Mouse (Mus musculus) intestine, postnatal 0 days (tissue): ENCODE results near the gene Mgat4c. TPM values are rescaled to one million over a fixed set of nuclear protein-coding genes. Genes with fewer than 3 reads are reported as not detected.

ENCODE experiments used
- ATAC-seq: fragments of 200-750 bp; cut with Nextera tagmentation; 2 replicates; pipeline ENCODE4 v1.8.0; 2017; ENCODE audit warnings: mild to moderate bottlenecking, moderate TSS enrichment, moderate library complexity
- H3K27ac ChIP-seq: fragments of 300-500 bp; sonication (generic); 2 replicates; pipeline ENCODE4 v1.5.1; 2014; ENCODE audit warnings: mild to moderate bottlenecking, low read depth, low read length, moderate library complexity
- H3K27me3 ChIP-seq: fragments of 300-500 bp; sonication (generic); replicated peaks from 2 replicates; pipeline ENCODE4 v1.6.1; 2014; ENCODE audit warnings: low read length, mixed read lengths; ENCODE audit not compliant: control insufficient read depth, insufficient read depth
- H3K36me3 ChIP-seq: fragments of 300-500 bp; sonication (generic); 2 replicates; pipeline ENCODE4 v1.6.1; 2014; ENCODE audit warnings: mild to moderate bottlenecking, moderate library complexity; ENCODE audit not compliant: control insufficient read depth, insufficient read depth
- H3K4me1 ChIP-seq: fragments of 300-500 bp; sonication (generic); replicated peaks from 2 replicates; pipeline ENCODE4 v1.6.1; 2014; ENCODE audit warnings: antibody characterized with exemption, low read length, mixed read lengths; ENCODE audit not compliant: control insufficient read depth, insufficient read depth
- H3K4me2 ChIP-seq: fragments of 300-500 bp; sonication (generic); replicated peaks from 2 replicates; pipeline ENCODE4 v1.6.1; 2014; ENCODE audit warnings: low read depth, mild to moderate bottlenecking, moderate library complexity
- H3K4me3 ChIP-seq: fragments of 300-500 bp; sonication (generic); 2 replicates; pipeline ENCODE4 v1.5.1; 2014; ENCODE audit warnings: low read depth, low read length
- H3K9ac ChIP-seq: fragments of 300-500 bp; sonication (generic); 2 replicates; pipeline ENCODE4 v1.6.1; 2014; ENCODE audit warnings: mild to moderate bottlenecking, low read depth, low read length
- H3K9me3 ChIP-seq: fragments of 300-500 bp; sonication (generic); 2 replicates; pipeline ENCODE4 v1.6.1; 2016; ENCODE audit warnings: mixed run types; ENCODE audit not compliant: control insufficient read depth
- CTCF ChIP-seq: sonication (generic); IDR thresholded peaks from 2 replicates; pipeline ENCODE4 v1.5.1; 2016; ENCODE audit warnings: low read depth, mild to moderate bottlenecking, control low read depth, antibody characterized with exemption, moderate library complexity
- WGBS: fragments of 180-500 bp; shearing (Covaris S2); extraction: QIAGEN DNeasy Blood & Tissue Kit; methylation state at CpG from one replicate; pipeline ENCODE4 v1.1.7; 2014; 5-methylcytosine and 5-hydroxymethylcytosine counted together
- polyA plus RNA-seq: library from polyadenylated mRNA; unstranded; fragments of >200 nt; fragmentation: Nextera tagmentation; extraction: Ambion mirVana; gene quantifications from 2 replicates; pipeline ENCODE4 v1.2.1, GENCODE M21; 2015

The Mgat4c gene
- polyA plus RNA-seq, 1 experiment from 2014 or later = 42.5 TPM

GRCm38 (mm10) chr10:102184726-102185125 is 503.4 kb downstream of the Mgat4c start:
- 57% methylated on average over 3 of the region's 3 CpGs for WGBS
- no peak for TF ChIP-seq CTCF
- H3K9me3 ChIP-seq = no peaks in the 10 kb centered on the region
- H3K36me3 ChIP-seq = no peaks in the 10 kb centered on the region
- ATAC-seq = no peak
- no peak overlapping the region for H3K9ac ChIP-seq
- no peaks in the 10 kb centered on the region for H3K27me3 ChIP-seq
- H3K4me1 ChIP-seq = no peaks in the 10 kb centered on the region
- no peak overlapping the region for H3K27ac ChIP-seq
- H3K4me2 ChIP-seq = no peak overlapping the region
- no peak overlapping the region for H3K4me3 ChIP-seq

DNA sequence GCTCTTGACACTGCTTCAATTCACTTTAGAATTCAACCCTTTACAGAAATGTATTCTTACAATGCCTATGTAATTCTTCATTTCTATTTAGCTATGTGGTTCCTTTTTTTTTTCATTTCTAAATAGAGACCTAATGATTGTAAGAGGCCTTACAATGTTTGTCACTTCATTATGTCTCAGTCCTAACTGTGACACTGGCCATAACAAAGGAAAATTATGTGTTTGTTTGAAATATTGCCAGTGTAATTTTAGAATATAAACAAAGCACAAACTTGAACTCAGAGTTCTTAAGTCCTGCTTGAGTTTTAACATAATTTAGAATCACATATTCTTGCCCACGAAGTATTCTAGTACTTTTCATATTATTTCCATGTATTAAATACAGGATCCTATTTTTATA is 510.4 kb downstream of the Mgat4c start:
- no peak for ATAC-seq
- Histone ChIP-seq H3K27ac (no peak overlapping the region), H3K4me2 (no peak overlapping the region), H3K4me1 (no peaks in the 10 kb centered on the region), H3K36me3 (no peaks in the 10 kb centered on the region), H3K9me3 (no peaks in the 10 kb centered on the region), H3K9ac (no peak overlapping the region), H3K4me3 (no peak overlapping the region), H3K27me3 (no peaks in the 10 kb centered on the region)
- no peak for TF ChIP-seq CTCF
- 79% methylated on average over 1 of the region's 1 CpGs for WGBS

- Histone ChIP-seq H3K4me1 (no peaks in the 10 kb centered on the region), H3K4me2 (no peak overlapping the region), H3K27ac (no peak overlapping the region), H3K36me3 (no peaks in the 10 kb centered on the region), H3K4me3 (no peak overlapping the region), H3K9ac (no peak overlapping the region), H3K27me3 (no peaks in the 10 kb centered on the region), H3K9me3 (no peaks in the 10 kb centered on the region)
- WGBS = 83% methylated on average over 4 of the region's 4 CpGs
- no peak for ATAC-seq
- no peak for TF ChIP-seq CTCF
Measured at GRCm38 (mm10) chr10:102196850-102197249, 515.6 kb downstream of the Mgat4c start.

- Histone ChIP-seq H3K4me2 (no peak overlapping the region), H3K27me3 (no peaks in the 10 kb centered on the region), H3K36me3 (no peaks in the 10 kb centered on the region), H3K9me3 (no peaks in the 10 kb centered on the region), H3K9ac (no peak overlapping the region), H3K4me1 (no peaks in the 10 kb centered on the region), H3K27ac (no peak overlapping the region), H3K4me3 (no peak overlapping the region)
- no peak for ATAC-seq
- no peak for TF ChIP-seq CTCF
- WGBS = 81% methylated on average over 6 of the region's 6 CpGs
Measured at GRCm38 (mm10) chr10:102238558-102239211, 557.4 kb downstream of the Mgat4c start.

DNA sequence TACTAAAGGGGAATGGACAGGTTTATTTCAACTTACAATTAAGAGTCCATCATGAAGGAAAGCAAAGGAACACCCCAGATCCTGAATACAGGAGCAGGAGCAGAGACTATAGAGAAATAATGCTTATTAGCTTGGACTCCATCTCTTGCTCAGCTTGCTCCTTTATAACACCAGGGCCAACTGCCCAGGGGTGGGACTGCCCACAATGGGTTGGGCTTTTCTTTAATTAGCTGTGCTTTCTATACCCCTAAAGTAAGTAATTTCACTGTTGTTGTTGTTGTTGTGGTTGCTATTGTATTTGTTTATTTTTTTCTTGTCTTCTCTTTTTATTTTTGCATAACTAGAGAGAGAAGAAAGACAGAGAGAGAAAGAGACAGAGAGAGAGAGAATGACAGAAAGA is 562.6 kb downstream of the Mgat4c start:
- no peaks in the 10 kb centered on the region for H3K27me3 ChIP-seq
- no peaks in the 10 kb centered on the region for H3K4me1 ChIP-seq
- no peak for TF ChIP-seq CTCF
- no peak overlapping the region for H3K9ac ChIP-seq
- ATAC-seq = no peak
- H3K27ac ChIP-seq = no peak overlapping the region
- no peaks in the 10 kb centered on the region for H3K36me3 ChIP-seq
- no peak overlapping the region for H3K4me3 ChIP-seq
- no peak overlapping the region for H3K4me2 ChIP-seq
- H3K9me3 ChIP-seq = no peaks in the 10 kb centered on the region

DNA sequence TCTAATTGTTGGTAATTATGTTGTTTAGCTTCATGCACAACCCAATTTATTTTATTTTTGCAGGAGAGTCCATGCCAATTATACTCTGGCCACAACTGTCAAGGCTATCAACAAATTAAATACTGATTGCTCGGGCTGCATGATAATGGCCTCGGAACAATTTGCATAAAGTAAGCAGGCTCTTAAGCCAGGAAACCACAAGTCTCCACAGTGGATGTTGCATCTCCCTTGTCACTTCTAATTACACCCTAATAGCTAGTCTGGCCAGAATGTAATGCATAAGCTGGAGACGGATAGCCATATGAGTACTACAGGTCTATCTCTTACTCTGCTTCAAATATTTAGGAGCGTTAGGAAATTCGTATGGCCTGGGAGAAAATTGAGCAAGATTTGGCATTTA is 563.3 kb downstream of the Mgat4c start:
- no peak overlapping the region for H3K4me2 ChIP-seq
- 79% methylated on average over 5 of the region's 5 CpGs for WGBS
- no peak overlapping the region for H3K9ac ChIP-seq
- no peaks in the 10 kb centered on the region for H3K4me1 ChIP-seq
- no peaks in the 10 kb centered on the region for H3K27me3 ChIP-seq
- no peaks in the 10 kb centered on the region for H3K36me3 ChIP-seq
- no peaks in the 10 kb centered on the region for H3K9me3 ChIP-seq
- ATAC-seq = no peak
- H3K27ac ChIP-seq = no peak overlapping the region
- H3K4me3 ChIP-seq = no peak overlapping the region
- TF ChIP-seq CTCF = no peak

DNA sequence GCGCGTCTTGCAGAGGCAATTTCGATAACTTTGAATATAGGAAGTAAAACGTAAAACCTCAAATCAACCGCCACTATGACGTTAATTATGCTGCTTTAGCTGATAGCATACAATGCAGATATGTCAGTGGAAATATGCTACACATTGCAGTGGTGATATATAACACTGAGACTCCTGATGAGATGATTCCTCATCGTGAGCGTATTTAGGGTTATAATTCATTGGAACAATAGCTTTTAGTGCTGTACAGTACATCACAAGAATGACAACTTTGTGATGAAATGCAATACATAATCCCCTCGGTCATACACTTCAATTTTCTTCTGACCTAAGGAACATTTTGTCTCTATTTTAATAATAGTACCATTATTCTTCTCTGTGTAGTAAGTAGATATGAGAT is 564.0 kb downstream of the Mgat4c start:
- Histone ChIP-seq H3K9me3 (no peaks in the 10 kb centered on the region), H3K4me3 (no peak overlapping the region), H3K4me1 (no peaks in the 10 kb centered on the region), H3K36me3 (no peaks in the 10 kb centered on the region), H3K27me3 (no peaks in the 10 kb centered on the region), H3K27ac (no peak overlapping the region), H3K4me2 (no peak overlapping the region), H3K9ac (no peak overlapping the region)
- 90% methylated on average over 9 of the region's 9 CpGs for WGBS
- no peak for ATAC-seq
- TF ChIP-seq CTCF = no peak
